Mouse (Mus musculus): ENCODE measurements around the gene Dhx9. TPM values are rescaled to one million over a fixed set of nuclear protein-coding genes. Genes with fewer than 3 reads are reported as not detected.
A peak's percentile ranks its signal among the peaks of the same experiment; 100 is the strongest.
"Not testable (repeated sequence)": the region's sequence is repeated elsewhere in the genome, so short reads cannot be mapped to it uniquely, and the experiment has no call there.

The Dhx9 gene
- total and polyA plus RNA-seq, 2 experiments from 2014 or later, result 12.7 to 45.8 TPM

GRCm38 (mm10) chr1:153431701-153432100 lies 55.8 kb downstream of the Dhx9 start:
- H3K9me3 ChIP-seq (replicated peaks; ENCODE audit: control insufficient read depth, low read length), result no peaks in the 10 kb centered on the region
- no peak for TF ChIP-seq CTCF (IDR thresholded peaks at IDR 0.05; ENCODE audit: low read depth)
- no peak for TF ChIP-seq EP300 (IDR thresholded peaks at IDR 0.05; ENCODE audit: low read depth)
- no peaks in the 10 kb centered on the region for H3K4me1 ChIP-seq (ENCODE audit: control insufficient read depth, insufficient read depth)
- H3K27ac ChIP-seq (ENCODE audit: low read depth), result no peak overlapping the region
- no peaks in the 10 kb centered on the region for H3K36me3 ChIP-seq (replicated peaks; ENCODE audit: control insufficient read depth, insufficient read depth, low read length)
- no peak overlapping the region for H3K4me3 ChIP-seq (ENCODE audit: low read depth, low read length)
- DNase-seq (ENCODE audit: low spot score), result no peak
- no peak overlapping the region for H3K9ac ChIP-seq (replicated peaks; ENCODE audit: low read depth, low read length)
- 82% methylated on average over 10 of the region's 10 CpGs for WGBS
- no peak for ATAC-seq (ENCODE audit: insufficient read depth, low read depth)
- H3K4me2 ChIP-seq (ENCODE audit: low read depth, low read length), result no peak overlapping the region
- H3K27me3 ChIP-seq (ENCODE audit: control insufficient read depth, insufficient read depth, low read length), result no peaks in the 10 kb centered on the region

GRCm38 (mm10) chr1:153431158-153431557 lies 56.3 kb downstream of the Dhx9 start:
- Histone ChIP-seq H3K27me3 (ENCODE audit: control insufficient read depth, insufficient read depth, low read length) (no peaks in the 10 kb centered on the region), H3K4me1 (ENCODE audit: control insufficient read depth, insufficient read depth) (no peaks in the 10 kb centered on the region), H3K4me2 (ENCODE audit: low read depth, low read length) (no peak overlapping the region), H3K9ac (replicated peaks; ENCODE audit: low read depth, low read length) (no peak overlapping the region), H3K4me3 (ENCODE audit: low read depth, low read length) (no peak overlapping the region), H3K9me3 (replicated peaks; ENCODE audit: control insufficient read depth, low read length) (no peaks in the 10 kb centered on the region), H3K36me3 (replicated peaks; ENCODE audit: control insufficient read depth, insufficient read depth, low read length) (no peaks in the 10 kb centered on the region), H3K27ac (ENCODE audit: low read depth) (no peak overlapping the region)
- ATAC-seq (ENCODE audit: insufficient read depth, low read depth) (no peak), DNase-seq (ENCODE audit: low spot score) (no peak)
- TF ChIP-seq EP300 (IDR thresholded peaks at IDR 0.05; ENCODE audit: low read depth) (no peak), CTCF (IDR thresholded peaks at IDR 0.05; ENCODE audit: low read depth) (no peak)
- WGBS, result 45% methylated on average over 7 of the region's 7 CpGs

GRCm38 (mm10) chr1:153424770-153425584 lies 62.5 kb downstream of the Dhx9 start, which contains the start of gene Shcbp1l:
Gene Shcbp1l (plus strand): TSS chr1:153425162.
- H3K27me3 ChIP-seq (ENCODE audit: control insufficient read depth, insufficient read depth, low read length), result 0 out of 2 replicates have a peak, but pooled peaks cover 3% of the 10 kb centered on the region
- H3K9ac ChIP-seq (replicated peaks; ENCODE audit: low read depth, low read length), result no peak within 1 kb of the TSS
- no peaks in the 10 kb centered on the region for H3K9me3 ChIP-seq (replicated peaks; ENCODE audit: control insufficient read depth, low read length)
- WGBS, result 5% methylated on average over 54 of the region's 60 CpGs
- no peak for TF ChIP-seq CTCF (IDR thresholded peaks at IDR 0.05; ENCODE audit: low read depth)
- TF ChIP-seq EP300 (IDR thresholded peaks at IDR 0.05; ENCODE audit: low read depth), result no peak
- peak within 1 kb of the TSS; percentile 67 for H3K4me2 ChIP-seq (ENCODE audit: low read depth, low read length)
- no peaks in the 10 kb centered on the region for H3K4me1 ChIP-seq (ENCODE audit: control insufficient read depth, insufficient read depth)
- peak within 1 kb of the TSS; percentile 40 for H3K4me3 ChIP-seq (ENCODE audit: low read depth, low read length)
- H3K36me3 ChIP-seq (replicated peaks; ENCODE audit: control insufficient read depth, insufficient read depth, low read length), result no peaks in the 10 kb centered on the region
- peak; percentile 81 for ATAC-seq (ENCODE audit: insufficient read depth, low read depth)
- DNase-seq (ENCODE audit: low spot score), result peak; percentile 43
- H3K27ac ChIP-seq (ENCODE audit: low read depth), result no peak within 1 kb of the TSS

GRCm38 (mm10) chr1:153424271-153424670 lies 63.2 kb downstream of the Dhx9 start:
- peak overlapping the region; percentile 40 for H3K4me3 ChIP-seq (ENCODE audit: low read depth, low read length)
- DNase-seq (ENCODE audit: low spot score) (peak; percentile 17), ATAC-seq (ENCODE audit: insufficient read depth, low read depth) (peak; percentile 37; the same call in 1 of the 2 replicates)
- WGBS, result 23% methylated on average over 12 of the region's 12 CpGs
- H3K4me1 ChIP-seq (ENCODE audit: control insufficient read depth, insufficient read depth), result no peaks in the 10 kb centered on the region
- peak overlapping the region; percentile 67 for H3K4me2 ChIP-seq (ENCODE audit: low read depth, low read length)
- TF ChIP-seq EP300 (IDR thresholded peaks at IDR 0.05; ENCODE audit: low read depth) (no peak), CTCF (IDR thresholded peaks at IDR 0.05; ENCODE audit: low read depth) (no peak)
- 0 out of 2 replicates have a peak, but pooled peaks cover 3% of the 10 kb centered on the region for H3K27me3 ChIP-seq (ENCODE audit: control insufficient read depth, insufficient read depth, low read length)
- H3K36me3 ChIP-seq (replicated peaks; ENCODE audit: control insufficient read depth, insufficient read depth, low read length), result no peaks in the 10 kb centered on the region
- no peak overlapping the region for H3K9ac ChIP-seq (replicated peaks; ENCODE audit: low read depth, low read length)
- no peak overlapping the region for H3K27ac ChIP-seq (ENCODE audit: low read depth)
- no peaks in the 10 kb centered on the region for H3K9me3 ChIP-seq (replicated peaks; ENCODE audit: control insufficient read depth, low read length)

- H3K9me3 ChIP-seq (replicated peaks; ENCODE audit: control insufficient read depth, low read length); H3K9ac ChIP-seq (replicated peaks; ENCODE audit: low read depth, low read length); H3K4me2 ChIP-seq (ENCODE audit: low read depth, low read length); DNase-seq (ENCODE audit: low spot score); H3K36me3 ChIP-seq (replicated peaks; ENCODE audit: control insufficient read depth, insufficient read depth, low read length); H3K4me3 ChIP-seq (ENCODE audit: low read depth, low read length); H3K4me1 ChIP-seq (ENCODE audit: control insufficient read depth, insufficient read depth); ATAC-seq (ENCODE audit: insufficient read depth, low read depth); H3K27me3 ChIP-seq (ENCODE audit: control insufficient read depth, insufficient read depth, low read length); H3K27ac ChIP-seq (ENCODE audit: low read depth): not testable (repeated sequence)
- 73% methylated on average over 4 of the region's 4 CpGs for WGBS
These were observed 69.7 kb downstream of the Dhx9 start for GRCm38 (mm10) chr1:153417805-153418204.

GRCm38 (mm10) chr1:153416271-153416832 lies 71.1 kb downstream of the Dhx9 start:
- not testable (repeated sequence) for H3K9me3 ChIP-seq (replicated peaks; ENCODE audit: control insufficient read depth, low read length); H3K36me3 ChIP-seq (replicated peaks; ENCODE audit: control insufficient read depth, insufficient read depth, low read length); H3K4me1 ChIP-seq (ENCODE audit: control insufficient read depth, insufficient read depth); ATAC-seq (ENCODE audit: insufficient read depth, low read depth); H3K9ac ChIP-seq (replicated peaks; ENCODE audit: low read depth, low read length); H3K27me3 ChIP-seq (ENCODE audit: control insufficient read depth, insufficient read depth, low read length); DNase-seq (ENCODE audit: low spot score); H3K27ac ChIP-seq (ENCODE audit: low read depth); H3K4me3 ChIP-seq (ENCODE audit: low read depth, low read length); H3K4me2 ChIP-seq (ENCODE audit: low read depth, low read length)
- 83% methylated on average over 3 of the region's 3 CpGs for WGBS

- not testable (repeated sequence) for DNase-seq (ENCODE audit: low spot score); ATAC-seq (ENCODE audit: insufficient read depth, low read depth); H3K36me3 ChIP-seq (replicated peaks; ENCODE audit: control insufficient read depth, insufficient read depth, low read length)
These were observed 71.7 kb downstream of the Dhx9 start for GRCm38 (mm10) chr1:153415742-153416141.

More at GRCm38 (mm10) chr1:153415742-153416141, 71.7 kb downstream of the Dhx9 start:
- not testable (repeated sequence) for H3K9me3 ChIP-seq (replicated peaks; ENCODE audit: control insufficient read depth, low read length); H3K4me2 ChIP-seq (ENCODE audit: low read depth, low read length); H3K4me3 ChIP-seq (ENCODE audit: low read depth, low read length); H3K9ac ChIP-seq (replicated peaks; ENCODE audit: low read depth, low read length); H3K27ac ChIP-seq (ENCODE audit: low read depth); H3K4me1 ChIP-seq (ENCODE audit: control insufficient read depth, insufficient read depth); H3K27me3 ChIP-seq (ENCODE audit: control insufficient read depth, insufficient read depth, low read length)
- WGBS, result 70% methylated on average over 2 of the region's 5 CpGs

All from heart, postnatal 0 days (tissue).